Mouse (Mus musculus) layer of hippocampus, adult 18-20 months (tissue): ENCODE data around the gene Scrt2. TPM values are rescaled to one million over a fixed set of nuclear protein-coding genes. Genes with fewer than 3 reads are reported as not detected.

Experiments used
- DNase-seq, 2 experiments: peaks; one replicate each; pipeline ENCODE4 v3.0.0; 2022; ENCODE audit warnings: low spot score in 2 of 2
- total RNA-seq, 2 experiments: library from RNA; stranded (reverse); gene quantifications; 2 replicates each; pipeline ENCODE4 v1.2.3; 2021

Scrt2 gene
- total RNA-seq, 2 experiments from 2014 or later: 23.6 to 24.2 TPM

- DNase-seq: no peak
Measured at GRCm38 (mm10) chr2:152142571-152142970, 61.2 kb downstream of the Scrt2 start.

DNA sequence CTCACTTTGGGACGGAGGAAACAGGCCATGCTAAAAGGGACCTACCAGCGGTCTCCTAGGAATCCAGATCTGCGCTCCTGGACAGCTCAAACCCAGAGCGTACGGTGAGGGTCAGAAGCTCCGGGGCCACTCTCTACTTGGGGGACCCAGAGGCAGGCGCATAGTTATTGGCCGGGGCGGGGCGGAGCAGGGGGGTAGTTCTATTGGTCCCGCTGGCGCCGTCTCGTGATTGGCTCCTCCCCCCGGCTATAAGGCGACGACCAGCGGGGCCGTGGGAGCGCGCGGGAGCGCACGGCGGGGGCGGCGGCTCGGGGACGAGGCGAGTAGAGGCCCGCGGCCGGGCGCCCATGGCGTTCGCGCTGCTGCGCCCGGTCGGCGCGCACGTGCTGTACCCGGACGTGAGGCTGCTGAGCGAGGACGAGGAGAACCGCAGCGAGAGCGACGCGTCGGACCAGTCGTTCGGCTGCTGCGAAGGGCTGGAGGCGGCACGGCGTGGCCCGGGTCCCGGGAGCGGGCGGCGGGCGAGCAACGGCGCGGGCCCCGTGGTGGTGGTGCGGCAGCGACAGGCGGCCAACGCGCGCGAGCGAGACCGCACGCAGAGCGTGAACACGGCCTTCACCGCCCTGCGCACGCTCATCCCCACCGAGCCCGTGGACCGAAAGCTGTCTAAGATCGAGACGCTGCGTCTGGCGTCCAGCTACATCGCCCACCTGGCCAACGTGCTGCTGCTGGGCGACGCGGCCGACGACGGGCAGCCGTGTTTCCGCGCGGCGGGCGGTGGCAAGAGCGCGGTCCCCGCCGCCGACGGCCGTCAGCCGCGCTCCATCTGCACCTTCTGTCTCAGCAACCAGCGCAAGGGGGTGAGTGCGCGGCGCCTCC lies 62.2 kb downstream of the Scrt2 start, which contains the start of gene Tcf15:
Tcf15 (plus strand) TSS at position 283 of the 879 bp plus-strand sequence.
- peak in 1 of 2 experiments; percentile 28 for DNase-seq

DNA sequence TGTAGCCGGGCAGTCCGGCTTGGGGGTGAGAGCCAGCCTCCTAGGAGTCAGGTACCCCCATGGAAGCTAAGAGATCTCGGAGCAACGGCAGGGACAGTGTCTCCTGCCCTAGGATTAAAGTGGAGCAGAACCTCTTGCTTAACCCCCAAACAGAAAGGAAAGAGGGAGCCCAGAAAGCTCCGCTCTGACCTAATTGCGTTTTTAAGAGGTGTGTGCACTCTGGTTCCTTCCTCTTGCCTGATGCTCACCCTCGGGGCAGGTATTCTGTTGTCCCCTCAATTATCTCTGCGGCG lies 62.8 kb downstream of the Scrt2 start:
- no peak for DNase-seq

DNA sequence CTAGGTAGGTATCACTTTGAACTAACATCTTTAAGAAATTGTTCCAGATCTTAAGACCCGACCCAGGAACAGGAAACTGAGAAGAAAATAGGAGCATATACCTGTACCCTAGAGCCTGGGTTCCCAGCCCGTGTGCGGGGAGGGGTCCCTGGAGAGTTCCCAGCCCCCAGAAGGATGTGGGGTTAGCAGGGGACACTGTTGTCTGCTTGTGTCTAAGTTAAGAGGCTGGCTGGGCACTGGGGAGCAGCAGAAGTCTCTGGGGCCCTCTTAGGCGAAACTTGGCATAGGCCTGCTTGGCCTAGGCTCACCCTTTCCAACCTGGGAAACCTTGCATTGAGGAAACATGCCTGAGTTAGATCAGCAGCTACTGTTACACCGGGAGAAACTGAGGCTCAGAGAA lies 63.2 kb downstream of the Scrt2 start:
- DNase-seq: no peak

Other genes starting within 250 kb of the Scrt2 start
- gene Rspo4, start 238.6 kb upstream of the Scrt2 start, total RNA-seq: not detected
- not detected for gene Angpt4, start 170.3 kb upstream of the Scrt2 start, total RNA-seq
- gene Fam110a, start 101.3 kb upstream of the Scrt2 start, total RNA-seq: 1 to 10 TPM; 7.3 to 9.7 TPM
- gene Slc52a3, start 85.0 kb upstream of the Scrt2 start, total RNA-seq: 1 to 10 TPM; 2.1 to 2.4 TPM
- 10 to 100 TPM; 74.1 to 84.4 TPM for gene Srxn1, start 24.0 kb downstream of the Scrt2 start, total RNA-seq
- 1 to 10 TPM; 2.9 to 3.1 TPM for gene Tcf15, start 62.0 kb downstream of the Scrt2 start, total RNA-seq
- gene Csnk2a1, start 145.3 kb downstream of the Scrt2 start, total RNA-seq: 10 to 100 TPM; 92.6 to 95.5 TPM
- gene Tbc1d20, start 212.3 kb downstream of the Scrt2 start, total RNA-seq: 10 to 100 TPM; 50.8 to 54.8 TPM